Mouse (Mus musculus) gastrocnemius, postnatal 4 days (tissue): ENCODE measurements around the gene Slfn9. TPM values are rescaled to one million over a fixed set of nuclear protein-coding genes. Genes with fewer than 3 reads are reported as not detected.
"Not testable (repeated sequence)": the region's sequence is repeated elsewhere in the genome, so short reads cannot be mapped to it uniquely, and the experiment has no call there.

Experiments used
- DNase-seq, 2 experiments: peaks; one replicate each; pipeline ENCODE4 v3.0.0; 2021 to 2022; ENCODE audit warnings: low spot score in 2 of 2, mixed read lengths in 2 of 2
- total RNA-seq, 2 experiments: library from RNA; stranded (reverse); gene quantifications; 2 replicates each; pipeline ENCODE4 v1.2.3; 2021

Slfn9 gene
- total RNA-seq, 2 experiments from 2014 or later: 7.5 to 7.8 TPM

DNA sequence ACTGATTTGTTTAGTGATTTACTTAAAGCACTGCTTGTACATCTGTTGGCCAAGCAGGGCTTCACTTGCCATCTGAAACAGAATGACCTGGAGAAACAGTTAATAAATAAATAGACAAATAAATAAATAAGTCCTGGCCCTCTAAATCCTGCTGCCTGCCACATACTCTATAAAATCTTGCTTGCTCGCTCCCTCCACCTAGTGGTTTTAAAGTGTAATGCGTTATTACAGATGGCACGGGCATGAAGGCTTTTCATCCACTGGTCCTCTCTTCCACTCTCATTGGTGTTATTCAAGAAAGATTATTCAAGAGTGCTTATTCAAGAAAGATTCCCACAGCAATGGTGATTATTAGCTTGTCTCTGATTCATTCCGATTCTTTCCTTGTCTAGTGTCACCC is 32.0 kb downstream of the Slfn9 start:
- DNase-seq: peak in 1 of 2 experiments; percentile 24

DNA sequence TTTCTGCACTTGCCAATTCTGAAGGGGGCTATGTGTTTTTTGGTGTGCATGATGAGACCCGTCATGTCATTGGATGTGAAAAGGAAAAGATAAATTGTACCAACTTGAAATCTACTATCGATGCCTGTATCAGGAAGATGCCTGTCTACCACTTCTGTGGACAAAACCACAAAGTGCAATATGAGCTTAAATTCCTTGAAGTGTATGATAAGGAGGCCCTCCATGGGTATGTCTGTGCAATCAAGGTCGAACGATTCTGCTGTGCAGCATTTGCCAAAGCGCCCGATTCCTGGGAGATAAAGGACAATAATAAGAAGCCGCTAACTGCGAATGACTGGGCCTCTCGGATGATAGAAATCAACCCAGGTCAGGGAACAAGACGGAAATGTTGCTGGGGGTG is 34.7 kb downstream of the Slfn9 start:
- DNase-seq: no peak

- DNase-seq: no peak
Measured at GRCm38 (mm10) chr11:82954631-82955030, 37.0 kb downstream of the Slfn9 start.

DNA sequence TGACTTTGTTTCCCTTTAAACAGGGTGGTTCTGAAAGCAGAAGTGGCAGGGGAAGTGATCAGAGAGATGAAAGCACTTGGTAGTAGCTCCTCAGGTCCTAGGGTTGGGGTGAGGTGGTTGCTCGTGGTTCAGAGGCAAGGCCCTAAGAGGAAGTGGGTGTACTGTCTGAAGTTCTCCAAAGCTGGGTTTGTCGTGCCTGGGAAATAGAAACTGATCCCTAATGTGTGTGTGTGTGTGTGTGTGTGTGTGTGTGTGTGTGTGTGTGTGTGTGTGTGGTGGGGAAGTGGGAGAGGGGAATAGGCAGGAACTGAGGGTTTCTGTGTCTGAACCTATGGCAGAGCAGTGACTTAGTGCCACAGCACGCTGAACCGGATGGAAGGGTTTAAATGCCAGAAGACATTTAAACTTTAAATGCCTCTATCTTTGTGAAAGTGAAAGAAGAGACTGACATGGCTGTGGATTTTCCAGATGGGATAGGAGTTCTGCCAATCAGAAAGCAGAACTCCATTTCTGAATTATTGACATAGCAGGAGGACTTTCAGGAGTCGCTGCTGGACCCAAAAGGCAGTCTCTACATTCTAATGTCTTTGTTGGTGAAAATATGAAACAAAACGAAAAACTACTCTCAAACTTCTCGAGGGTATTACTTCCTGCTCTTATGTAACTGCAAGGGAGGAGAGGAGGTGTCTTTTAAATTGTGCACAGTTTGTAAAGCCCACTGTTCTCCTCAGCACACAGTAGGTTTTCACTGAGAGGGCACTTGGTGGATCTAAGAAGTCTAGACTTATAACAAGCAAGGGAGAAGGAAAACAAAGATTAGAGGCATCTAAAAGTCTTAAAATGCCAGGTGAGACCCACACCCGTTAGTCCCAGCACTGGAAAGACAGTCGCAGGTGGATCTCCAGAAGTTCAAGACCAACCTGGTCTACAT is 38.8 kb downstream of the Slfn9 start:
- DNase-seq: no peak

DNA sequence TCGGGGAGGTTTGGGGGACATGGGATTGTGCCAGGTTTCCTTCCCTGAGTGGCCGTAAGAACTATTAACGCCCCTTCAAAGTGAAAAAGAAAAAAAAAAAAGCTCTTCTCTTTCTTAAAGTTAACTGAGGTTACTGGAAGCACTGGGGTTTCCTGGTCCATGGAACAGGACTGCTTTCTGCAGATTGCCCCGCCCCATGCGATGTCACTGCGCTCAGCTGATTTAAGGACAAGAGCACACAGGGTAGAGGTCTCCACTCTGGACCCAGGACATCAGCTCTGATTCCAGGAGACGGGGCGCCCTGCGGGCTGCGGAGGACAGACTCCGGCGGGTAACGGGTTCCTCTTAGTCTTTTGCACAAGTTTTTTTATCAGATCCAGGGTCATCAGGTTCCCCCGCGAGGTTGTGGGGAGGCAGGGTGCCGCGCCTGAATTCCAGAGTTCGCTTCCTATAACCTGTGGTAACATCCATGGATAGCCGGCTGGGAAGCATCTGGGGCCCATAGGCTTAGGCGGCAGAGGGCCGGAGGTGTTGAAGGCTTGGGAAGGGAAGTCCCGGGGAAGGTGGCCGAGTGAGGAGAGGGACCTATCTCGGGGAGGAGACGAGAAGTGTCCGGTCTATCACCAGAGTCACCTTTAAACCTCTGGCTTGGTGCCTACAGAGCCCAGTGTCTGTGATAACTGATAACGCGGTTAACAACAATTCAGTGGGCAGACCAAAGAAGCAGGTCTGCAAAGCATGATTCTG is 39.6 kb downstream of the Slfn9 start:
- peak in 1 of 2 experiments; percentile 26 for DNase-seq

- DNase-seq: peak in 1 of 2 experiments; percentile 35
Measured at GRCm38 (mm10) chr11:82950736-82951481, 40.7 kb downstream of the Slfn9 start, which contains the start of gene Slfn5. TSS of gene Slfn5 (plus strand) at chr11:82951349.

DNA sequence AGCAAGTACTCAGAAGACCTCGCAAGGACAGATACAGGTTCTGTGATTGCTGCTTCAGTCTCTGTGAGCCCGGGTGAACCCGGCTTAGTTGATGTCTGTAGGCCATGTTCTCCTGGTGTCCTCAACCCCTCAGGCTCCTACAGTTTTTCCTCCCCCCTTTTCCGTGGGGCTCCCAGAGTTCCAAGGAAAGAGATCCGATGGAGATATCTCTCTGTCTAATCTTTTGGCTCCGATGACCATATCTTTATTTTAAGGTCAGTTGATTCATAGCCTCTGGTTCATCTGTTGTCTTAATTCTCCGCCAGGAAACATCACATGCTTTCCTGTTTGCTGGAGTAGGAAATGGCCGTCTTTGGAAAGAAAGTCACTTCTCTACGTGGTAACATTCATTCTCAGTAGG is 42.6 kb downstream of the Slfn9 start:
- no peak for DNase-seq

DNA sequence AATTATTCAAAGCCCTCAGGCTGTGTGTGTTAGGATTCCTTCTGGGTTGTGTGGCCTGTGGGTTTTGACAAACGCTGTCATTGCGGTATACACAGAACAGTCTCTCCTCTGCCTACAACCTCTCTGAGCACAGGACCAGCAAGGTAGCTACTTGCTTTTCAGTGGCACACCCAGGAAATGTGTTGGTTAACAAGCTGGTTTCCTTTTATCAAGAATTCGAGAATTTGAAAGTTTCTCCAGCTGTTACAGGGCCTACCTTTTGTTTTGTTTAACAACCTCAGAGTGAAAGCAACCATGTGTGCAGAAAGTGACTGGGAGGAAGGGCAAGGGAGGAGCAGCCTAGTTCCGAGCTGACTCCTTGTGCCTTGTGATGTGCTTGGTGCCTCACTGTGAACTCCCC is 44.2 kb downstream of the Slfn9 start:
- DNase-seq: no peak

- DNase-seq: no peak
Measured at GRCm38 (mm10) chr11:82945636-82946035, 46.0 kb downstream of the Slfn9 start.

DNA sequence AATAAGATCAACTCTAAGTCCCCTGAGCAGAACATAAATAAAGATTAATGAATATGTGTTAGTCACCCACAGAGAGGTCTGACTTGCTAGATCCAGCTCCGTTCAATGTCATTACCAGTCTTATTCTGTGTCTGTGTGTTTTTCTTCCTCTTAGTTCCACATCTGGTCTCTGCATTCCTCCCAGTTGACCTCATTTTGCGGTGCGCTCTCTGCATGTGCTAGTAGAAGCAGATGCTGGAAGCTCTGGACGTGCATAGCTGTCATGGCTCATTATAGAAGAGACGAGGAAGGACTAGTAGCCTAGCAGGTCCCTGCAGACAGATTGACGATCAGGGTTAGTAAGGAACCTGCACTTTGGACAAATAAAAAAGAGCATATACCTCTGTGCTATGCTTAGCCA is 48.3 kb downstream of the Slfn9 start:
- DNase-seq: no peak

- no peak for DNase-seq
Measured at GRCm38 (mm10) chr11:82933186-82933585, 58.4 kb downstream of the Slfn9 start.

DNA sequence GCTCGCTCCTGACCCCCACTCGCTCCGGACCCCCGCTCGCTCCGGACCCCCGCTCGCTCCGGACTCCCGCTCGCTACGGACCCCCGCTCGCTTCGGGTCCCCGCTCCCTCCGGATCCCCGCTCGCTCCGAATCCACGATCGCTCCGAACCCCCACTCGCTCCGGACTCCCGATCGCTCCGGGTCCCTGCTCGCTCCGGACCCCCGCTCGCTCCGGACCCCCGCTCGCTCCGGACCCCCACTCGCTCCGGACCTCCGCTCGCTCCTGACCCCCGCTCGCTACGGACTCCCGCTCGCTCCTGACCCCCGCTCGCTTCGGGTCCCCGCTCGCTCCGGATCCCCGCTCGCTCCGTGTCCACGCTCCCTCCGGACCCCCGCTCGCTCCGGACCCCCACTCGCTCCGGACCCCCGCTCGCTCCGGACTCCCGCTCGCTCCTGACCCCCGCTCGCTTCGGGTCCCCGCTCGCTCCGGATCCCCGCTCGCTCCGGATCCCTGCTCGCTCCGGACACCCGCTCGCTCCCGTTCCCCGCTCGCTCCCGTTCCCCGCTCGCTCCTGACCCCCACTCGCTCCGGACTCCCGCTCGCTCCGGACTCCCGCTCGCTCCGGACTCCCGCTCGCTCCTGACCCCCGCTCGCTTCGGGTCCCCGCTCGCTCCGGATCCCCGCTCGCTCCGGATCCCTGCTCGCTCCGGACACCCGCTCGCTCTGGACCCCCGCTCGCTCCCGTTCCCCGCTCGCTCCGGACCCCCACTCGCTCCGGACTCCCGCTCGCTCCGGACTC is 59.8 kb downstream of the Slfn9 start:
- DNase-seq: not testable (repeated sequence)

DNA sequence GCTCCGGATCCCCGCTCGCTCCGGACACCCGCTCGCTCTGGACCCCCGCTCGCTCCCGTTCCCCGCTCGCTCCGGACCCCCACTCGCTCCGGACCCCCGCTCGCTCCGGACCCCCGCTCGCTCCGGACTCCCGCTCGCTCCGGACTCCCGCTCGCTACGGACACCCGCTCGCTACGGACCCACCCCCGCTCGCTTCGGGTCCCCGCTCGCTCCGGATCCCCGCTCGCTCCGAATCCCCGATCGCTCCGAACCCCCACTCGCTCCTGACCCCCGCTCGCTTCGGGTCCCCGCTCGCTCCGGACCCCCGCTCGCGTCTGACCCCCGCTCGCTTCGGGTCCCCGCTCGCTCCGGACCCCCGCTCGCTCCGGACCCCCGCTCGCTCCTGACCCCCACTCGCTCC is 60.5 kb downstream of the Slfn9 start:
- not testable (repeated sequence) for DNase-seq

DNA sequence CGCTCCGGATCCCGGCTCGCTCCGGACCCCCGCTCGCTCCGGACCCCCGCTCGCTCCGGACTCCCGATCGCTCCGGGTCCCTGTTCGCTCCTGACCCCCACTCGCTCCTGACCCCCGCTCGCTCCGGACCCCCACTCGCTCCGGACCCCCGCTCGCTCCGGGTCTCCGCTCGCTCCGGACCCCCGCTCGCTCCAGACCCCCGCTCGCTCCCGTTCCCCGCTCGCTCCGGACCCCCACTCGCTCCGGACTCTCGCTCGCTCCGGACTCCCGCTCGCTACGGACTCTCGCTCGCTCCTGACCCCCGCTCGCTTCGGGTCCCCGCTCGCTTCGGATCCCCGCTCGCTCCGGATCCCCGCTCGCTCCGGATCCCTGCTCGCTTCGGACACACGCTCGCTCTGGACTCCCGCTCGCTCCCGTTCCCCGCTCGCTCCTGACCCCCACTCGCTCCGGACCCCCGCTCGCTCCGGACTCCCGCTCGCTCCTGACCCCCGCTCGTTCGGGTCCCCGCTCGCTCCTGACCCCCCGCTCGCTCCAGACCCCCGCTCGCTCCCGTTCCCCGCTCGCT is 61.2 kb downstream of the Slfn9 start:
- not testable (repeated sequence) for DNase-seq

GRCm38 (mm10) chr11:82929633-82929950 is 62.0 kb downstream of the Slfn9 start:
- DNase-seq: no peak

GRCm38 (mm10) chr11:82928897-82929632 is 62.6 kb downstream of the Slfn9 start:
- DNase-seq: no peak
